Mouse (Mus musculus) MEL (cell line): ENCODE data around the gene Sass6. TPM values are rescaled to one million over a fixed set of nuclear protein-coding genes. Genes with fewer than 3 reads are reported as not detected.

Source experiments
- DNase-seq: peaks from one replicate; pipeline ENCODE4 v3.0.0; 2011; ENCODE audit warnings: low read depth, low spot score
- H3K27ac ChIP-seq: 2 replicates; pipeline ENCODE4 v1.5.1; 2012; ENCODE audit warnings: low read depth, mild to moderate bottlenecking, control low read depth, low read length, moderate library complexity; ENCODE audit not compliant: control insufficient read depth
- H3K27me3 ChIP-seq, 2 experiments: fragments of 150-350 bp in 1 of 2; sonication (generic) in 1 of 2; 2 replicates each; pipeline ENCODE4 v1.6.1; 2012; ENCODE audit warnings: low read length in 2 of 2, mild to moderate bottlenecking in 2 of 2, improper control_type of control experiment in 1 of 2, moderate library complexity in 1 of 2; ENCODE audit not compliant: insufficient read depth in 2 of 2, control insufficient read depth in 1 of 2
- H3K36me3 ChIP-seq, 2 experiments: 2 replicates each; pipeline ENCODE4 v1.6.1; 2012 to 2014; ENCODE audit warnings: low read length in 2 of 2, improper control_type of control experiment in 1 of 2, inconsistent platforms in 1 of 2, mild to moderate bottlenecking in 1 of 2; ENCODE audit not compliant: insufficient read depth in 2 of 2, control insufficient read depth in 1 of 2
- H3K4me1 ChIP-seq, 2 experiments: fragments of 150-350 bp in 1 of 2; sonication (generic) in 1 of 2; 2 replicates each; pipeline ENCODE4 v1.6.1; 2012; ENCODE audit warnings: low read length in 2 of 2, improper control_type of control experiment in 1 of 2, mild to moderate bottlenecking in 1 of 2; ENCODE audit not compliant: insufficient read depth in 2 of 2, control insufficient read depth in 1 of 2
- H3K4me3 ChIP-seq, 2 experiments: fragments of 150-350 bp in 1 of 2; sonication (generic) in 1 of 2; 2 replicates each; pipeline ENCODE4 v1.5.1; 2012; ENCODE audit warnings: low read depth in 2 of 2, low read length in 2 of 2, mild to moderate bottlenecking in 2 of 2, moderate library complexity in 2 of 2, control low read depth in 1 of 2, improper control_type of control experiment in 1 of 2; ENCODE audit not compliant: control insufficient read depth in 1 of 2, insufficient read depth in 1 of 2
- H3K79me2 ChIP-seq: 2 replicates; pipeline ENCODE4 v1.6.1; 2012; ENCODE audit warnings: mild to moderate bottlenecking, low read length, moderate library complexity; ENCODE audit not compliant: control insufficient read depth, poor library complexity, insufficient read depth
- H3K9ac ChIP-seq: 2 replicates; pipeline ENCODE4 v1.6.1; 2012; ENCODE audit warnings: low read depth, mild to moderate bottlenecking, control low read depth, low read length, moderate library complexity; ENCODE audit not compliant: control insufficient read depth, poor library complexity, severe bottlenecking
- H3K9me3 ChIP-seq: fragments of 150-350 bp; sonication (generic); replicated peaks from 2 replicates; pipeline ENCODE4 v1.6.1; 2012; ENCODE audit warnings: mild to moderate bottlenecking, low read length, improper control_type of control experiment, moderate library complexity; ENCODE audit not compliant: insufficient read depth
- BHLHE40 ChIP-seq: IDR thresholded peaks from 2 replicates; pipeline ENCODE4 v1.6.1; 2012; ENCODE audit warnings: low read depth, mild to moderate bottlenecking, inconsistent platforms, low read length, improper control_type of control experiment, borderline replicate concordance
- CHD1 ChIP-seq: IDR thresholded peaks from 2 replicates; pipeline ENCODE4 v1.6.1; 2012; ENCODE audit warnings: low read depth, mild to moderate bottlenecking, inconsistent platforms, low read length, improper control_type of control experiment
- CHD2 ChIP-seq: IDR thresholded peaks from 2 replicates; pipeline ENCODE4 v1.6.1; 2011; ENCODE audit warnings: low read length, improper control_type of control experiment
- CTCF ChIP-seq, 3 experiments: IDR thresholded peaks in 2 of 3; conservative IDR thresholded peaks in 1 of 3; 2 replicates each; pipeline ENCODE4 v1.5.1; 2011 to 2012; ENCODE audit warnings: low read length in 3 of 3, low read depth in 2 of 3, mild to moderate bottlenecking in 2 of 3, improper control_type of control experiment in 1 of 3, inconsistent platforms in 1 of 3, mixed read lengths in 1 of 3, moderate library complexity in 1 of 3; ENCODE audit not compliant: control insufficient read depth in 1 of 3, insufficient read depth in 1 of 3, poor library complexity in 1 of 3, severe bottlenecking in 1 of 3
- E2F4 ChIP-seq: IDR thresholded peaks from 2 replicates; pipeline ENCODE4 v1.6.1; 2011; ENCODE audit warnings: low read depth, low read length, improper control_type of control experiment, borderline replicate concordance
- ELF1 ChIP-seq: IDR thresholded peaks from 2 replicates; pipeline ENCODE4 v1.6.1; 2014; ENCODE audit warnings: low read depth, mild to moderate bottlenecking, inconsistent platforms, low read length, improper control_type of control experiment, moderate library complexity
- EP300 ChIP-seq, 2 experiments: IDR thresholded peaks; 2 replicates each; pipeline ENCODE4 v1.6.1; 2011; ENCODE audit warnings: improper control_type of control experiment in 2 of 2, low read length in 2 of 2, low read depth in 1 of 2, mild to moderate bottlenecking in 1 of 2
- ETS1 ChIP-seq: IDR thresholded peaks from 2 replicates; pipeline ENCODE4 v1.6.1; 2012; ENCODE audit warnings: low read depth, mild to moderate bottlenecking, inconsistent platforms, low read length, improper control_type of control experiment, moderate library complexity
- GABPA ChIP-seq: IDR thresholded peaks from 2 replicates; pipeline ENCODE4 v1.6.1; 2012; ENCODE audit warnings: low read depth, mild to moderate bottlenecking, inconsistent platforms, low read length, improper control_type of control experiment, moderate library complexity
- GATA1 ChIP-seq: IDR thresholded peaks from 2 replicates; pipeline ENCODE4 v1.6.1; 2011; ENCODE audit warnings: low read depth, low read length, improper control_type of control experiment
- HCFC1 ChIP-seq: IDR thresholded peaks from 2 replicates; pipeline ENCODE4 v1.6.1; 2012; ENCODE audit warnings: low read depth, mild to moderate bottlenecking, inconsistent platforms, low read length, improper control_type of control experiment, moderate library complexity
- JUND ChIP-seq: IDR thresholded peaks from 2 replicates; pipeline ENCODE4 v1.6.1; 2011; ENCODE audit warnings: low read depth, mild to moderate bottlenecking, improper control_type of control experiment, low read length
- KAT2A ChIP-seq: conservative IDR thresholded peaks from 2 replicates; pipeline ENCODE4 v1.6.1; 2012; ENCODE audit warnings: low read depth, low read length, improper control_type of control experiment, inconsistent platforms
- MAFK ChIP-seq: IDR thresholded peaks from 2 replicates; pipeline ENCODE4 v1.6.1; 2011; ENCODE audit warnings: low read depth, mild to moderate bottlenecking, low read length, improper control_type of control experiment, borderline replicate concordance
- MAZ ChIP-seq: IDR thresholded peaks from 2 replicates; pipeline ENCODE4 v1.6.1; 2012; ENCODE audit warnings: low read depth, mild to moderate bottlenecking, inconsistent platforms, low read length, improper control_type of control experiment
- MYB ChIP-seq: IDR thresholded peaks from 2 replicates; pipeline ENCODE4 v1.6.1; 2011; ENCODE audit warnings: mild to moderate bottlenecking, low read depth, low read length, improper control_type of control experiment
- NELFE ChIP-seq: IDR thresholded peaks from 2 replicates; pipeline ENCODE4 v1.6.1; 2011; ENCODE audit warnings: low read depth, low read length, improper control_type of control experiment
- NRF1 ChIP-seq: IDR thresholded peaks from 2 replicates; pipeline ENCODE4 v1.6.1; 2014; ENCODE audit warnings: low read depth, mild to moderate bottlenecking, inconsistent platforms, low read length, improper control_type of control experiment, moderate library complexity; ENCODE audit not compliant: poor library complexity, insufficient read depth, severe bottlenecking
- POLR2A ChIP-seq, 2 experiments: IDR thresholded peaks; 2 replicates each; pipeline ENCODE4 v1.6.1; 2011 to 2012; ENCODE audit warnings: low read length in 2 of 2, mild to moderate bottlenecking in 2 of 2, control low read depth in 1 of 2, improper control_type of control experiment in 1 of 2, low read depth in 1 of 2, moderate library complexity in 1 of 2; ENCODE audit not compliant: control insufficient read depth in 1 of 2, insufficient read depth in 1 of 2, poor library complexity in 1 of 2
- POLR2AphosphoS2 ChIP-seq: IDR thresholded peaks from 2 replicates; pipeline ENCODE4 v1.6.1; 2011; ENCODE audit warnings: low read length, improper control_type of control experiment
- RAD21 ChIP-seq: IDR thresholded peaks from 2 replicates; pipeline ENCODE4 v1.6.1; 2011; ENCODE audit warnings: mild to moderate bottlenecking, low read depth, low read length, improper control_type of control experiment
- TAL1 ChIP-seq: IDR thresholded peaks from 2 replicates; pipeline ENCODE4 v1.6.1; 2012; ENCODE audit warnings: mild to moderate bottlenecking, inconsistent platforms, low read length, moderate library complexity, mixed read lengths
- TBP ChIP-seq: IDR thresholded peaks from 2 replicates; pipeline ENCODE4 v1.8.0; 2011; ENCODE audit warnings: low read depth, low read length, improper control_type of control experiment
- TCF12 ChIP-seq: IDR thresholded peaks from 2 replicates; pipeline ENCODE4 v1.6.1; 2014; ENCODE audit warnings: low read depth, mild to moderate bottlenecking, inconsistent platforms, low read length, improper control_type of control experiment, moderate library complexity
- ZC3H11A ChIP-seq: IDR thresholded peaks from 2 replicates; pipeline ENCODE4 v1.6.1; 2012; ENCODE audit warnings: low read depth, mild to moderate bottlenecking, inconsistent platforms, low read length, improper control_type of control experiment
- ZNF384 ChIP-seq: IDR thresholded peaks from 2 replicates; pipeline ENCODE4 v1.6.1; 2012; ENCODE audit warnings: low read depth, mild to moderate bottlenecking, inconsistent platforms, low read length, improper control_type of control experiment
- polyA plus RNA-seq, 2 experiments: library from polyadenylated mRNA; stranded (reverse) in 1 of 2; unstranded in 1 of 2; fragments of >175 nt in 1 of 2; fragments of >200 nt in 1 of 2; gene quantifications; 2 replicates each; pipeline versions ENCODE4 v1.2.1 to v1.2.4; 2012; ENCODE audit warnings: low replicate concordance in 2 of 2, low read depth in 1 of 2; ENCODE audit not compliant: insufficient read length in 2 of 2, insufficient read depth in 1 of 2, missing spikeins in 1 of 2
- total RNA-seq: library from RNA; depleted of rRNA; stranded (reverse); fragments of 300-350 nt; gene quantifications from 2 replicates; pipeline ENCODE4 v1.2.3, GENCODE M21; 2012

Gene Sass6
- total and polyA plus RNA-seq, 3 experiments: 8.5 to 15.4 TPM; not detected in 1

DNA sequence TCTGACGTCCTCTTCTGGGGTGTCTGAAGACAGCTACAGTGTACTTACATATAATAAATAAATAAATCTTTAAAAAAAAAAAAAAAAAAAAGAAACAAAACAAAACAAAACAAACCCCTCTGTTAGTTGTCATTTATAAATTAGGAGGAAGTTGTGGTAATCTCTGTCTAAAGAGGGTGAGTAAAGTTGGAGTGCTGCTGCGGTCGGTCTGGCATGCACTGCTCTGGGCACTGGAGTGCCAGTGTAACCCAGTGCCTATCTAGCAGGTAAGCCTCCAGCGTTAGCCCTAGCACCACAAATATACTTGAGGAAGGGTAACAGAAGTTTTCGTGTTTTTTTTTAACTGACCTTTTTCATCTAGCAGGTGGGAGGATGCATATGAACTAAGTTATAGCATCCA, 6.2 kb downstream of the Sass6 start:
- TF ChIP-seq GABPA: no peak
- no peak for TF ChIP-seq MYB
- no peak for TF ChIP-seq BHLHE40
- no peak for TF ChIP-seq POLR2AphosphoS2
- no peak for TF ChIP-seq HCFC1
- TF ChIP-seq CTCF (IDR thresholded peaks at IDR 0.05 in 2 of 3, conservative IDR thresholded peaks at IDR 0.05 in 1 of 3; ENCODE audit: control insufficient read depth in 1 of 3, insufficient read depth in 1 of 3, low read depth in 2 of 3, low read length in 3 of 3, poor library complexity in 1 of 3, severe bottlenecking in 1 of 3): no peak
- TF ChIP-seq RAD21: no peak
- TF ChIP-seq JUND: no peak
- no peak for TF ChIP-seq KAT2A
- TF ChIP-seq POLR2A (IDR thresholded peaks at IDR 0.05; ENCODE audit: control insufficient read depth in 1 of 2, insufficient read depth in 1 of 2, low read depth in 1 of 2, low read length in 2 of 2, poor library complexity in 1 of 2): no peak
- TF ChIP-seq ETS1: no peak
- no peak for TF ChIP-seq ZC3H11A
- TF ChIP-seq NELFE: no peak
- no peak for TF ChIP-seq E2F4
- TF ChIP-seq MAFK: no peak
- no peak for TF ChIP-seq TBP
- no peak for TF ChIP-seq CHD1
- no peak for TF ChIP-seq EP300 (IDR thresholded peaks at IDR 0.05; ENCODE audit: low read depth in 1 of 2, low read length in 2 of 2)
- no peak overlapping the region for H3K9ac ChIP-seq
- H3K79me2 ChIP-seq: peaks cover 11% of the 10 kb centered on the region
- H3K9me3 ChIP-seq: no peaks in the 10 kb centered on the region
- H3K27me3 ChIP-seq: no peaks in the 10 kb centered on the region
- no peak overlapping the region for H3K4me3 ChIP-seq
- H3K4me1 ChIP-seq: peaks cover 2 to 5% of the 10 kb centered on the region in 2 experiments; a peak in 3 of 4 replicates
- H3K36me3 ChIP-seq: peaks cover 5 to 12% of the 10 kb centered on the region in 2 experiments; a peak in 3 of 4 replicates
- no peak overlapping the region for H3K27ac ChIP-seq
- DNase-seq: no peak

DNA sequence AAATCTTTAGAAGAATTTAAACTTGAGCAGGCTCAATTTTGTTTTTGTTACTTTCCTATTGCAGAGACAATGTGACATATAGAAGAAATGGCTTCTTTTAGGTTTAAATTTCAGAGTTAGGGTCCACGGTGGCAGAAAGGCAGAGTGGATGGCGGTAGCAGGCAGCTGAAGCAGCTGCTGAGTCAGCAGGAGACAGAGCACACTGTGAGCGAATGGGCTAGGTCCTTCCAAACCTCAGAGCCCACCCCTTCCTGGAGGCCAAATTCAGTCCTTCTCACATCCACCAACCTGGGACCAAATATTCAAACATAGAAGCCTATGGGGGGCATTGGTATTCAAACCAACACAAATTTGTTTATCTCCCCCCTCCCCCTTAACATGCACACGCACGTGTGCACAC, 7.0 kb downstream of the Sass6 start:
- Histone ChIP-seq H3K79me2 (peaks cover 6% of the 10 kb centered on the region), H3K9me3 (no peaks in the 10 kb centered on the region), H3K4me1 (peaks cover 0 to under 1% of the 10 kb centered on the region in 2 experiments; a peak in 1 of 4 replicates), H3K36me3 (peaks cover 5 to 6% of the 10 kb centered on the region in 2 experiments; a peak in 3 of 4 replicates), H3K27me3 (no peaks in the 10 kb centered on the region), H3K4me3 (no peak overlapping the region), H3K27ac (no peak overlapping the region), H3K9ac (no peak overlapping the region)
- TF ChIP-seq TCF12: no peak
- TF ChIP-seq GATA1: no peak
- no peak for TF ChIP-seq HCFC1
- no peak for TF ChIP-seq CHD1
- no peak for TF ChIP-seq ZC3H11A
- no peak for TF ChIP-seq CTCF (IDR thresholded peaks at IDR 0.05 in 2 of 3, conservative IDR thresholded peaks at IDR 0.05 in 1 of 3; ENCODE audit: control insufficient read depth in 1 of 3, insufficient read depth in 1 of 3, low read depth in 2 of 3, low read length in 3 of 3, poor library complexity in 1 of 3, severe bottlenecking in 1 of 3)
- no peak for TF ChIP-seq POLR2A (IDR thresholded peaks at IDR 0.05; ENCODE audit: control insufficient read depth in 1 of 2, insufficient read depth in 1 of 2, low read depth in 1 of 2, low read length in 2 of 2, poor library complexity in 1 of 2)
- no peak for TF ChIP-seq JUND
- TF ChIP-seq RAD21: no peak
- TF ChIP-seq EP300 (IDR thresholded peaks at IDR 0.05; ENCODE audit: low read depth in 1 of 2, low read length in 2 of 2): no peak
- no peak for TF ChIP-seq TAL1
- TF ChIP-seq ELF1: no peak
- TF ChIP-seq MAFK: no peak
- TF ChIP-seq MAZ: no peak
- TF ChIP-seq NRF1: no peak
- TF ChIP-seq ETS1: no peak
- no peak for TF ChIP-seq ZNF384
- TF ChIP-seq CHD2: no peak
- no peak for TF ChIP-seq TBP
- DNase-seq: no peak
